Mouse (Mus musculus): ENCODE measurements around the gene Pkd2.

The Pkd2 gene

GRCm38 (mm10) chr5:104458832-104459705 lies at the start of gene Pkd2:
Pkd2 (plus strand) TSS chr5:104459450.
- in situ Hi-C loops (cut with MseI, MboI), result no loop called here

GRCm38 (mm10) chr5:104415999-104416398 lies 43.3 kb upstream of the Pkd2 start:
- in situ Hi-C loops (cut with MseI, MboI), result no loop called here

GRCm38 (mm10) chr5:104417028-104417427 lies 42.2 kb upstream of the Pkd2 start:
- in situ Hi-C loops (cut with MseI, MboI), result no loop called here

- in situ Hi-C loops (cut with MseI, MboI), result no loop called here
These were observed 41.5 kb upstream of the Pkd2 start for GRCm38 (mm10) chr5:104417721-104418120.

GRCm38 (mm10) chr5:104422039-104422438 lies 37.2 kb upstream of the Pkd2 start:
- in situ Hi-C loops (cut with MseI, MboI), result no loop called here

GRCm38 (mm10) chr5:104423861-104424260 lies 35.4 kb upstream of the Pkd2 start:
- in situ Hi-C loops (cut with MseI, MboI), result no loop called here

GRCm38 (mm10) chr5:104425949-104426348 lies 33.3 kb upstream of the Pkd2 start:
- in situ Hi-C loops (cut with MseI, MboI), result no loop called here

GRCm38 (mm10) chr5:104432886-104433285 lies 26.4 kb upstream of the Pkd2 start:
- in situ Hi-C loops (cut with MseI, MboI), result no loop called here

GRCm38 (mm10) chr5:104433968-104434565 lies 25.2 kb upstream of the Pkd2 start:
- in situ Hi-C loops (cut with MseI, MboI), result no loop called here

- in situ Hi-C loops (cut with MseI, MboI), result no loop called here
These were observed 24.4 kb upstream of the Pkd2 start, which contains the start of gene Spp1 for GRCm38 (mm10) chr5:104434835-104435301. Spp1 (plus strand) TSS chr5:104435118.

- in situ Hi-C loops (cut with MseI, MboI), result no loop called here
These were observed 22.7 kb upstream of the Pkd2 start for GRCm38 (mm10) chr5:104436406-104437076.

GRCm38 (mm10) chr5:104442396-104442795 lies 16.9 kb upstream of the Pkd2 start:
- in situ Hi-C loops (cut with MseI, MboI), result loop anchor here (10.0 kb wide), 1 partner anchor 98 kb away; no protein-coding TSS in a partner anchor

- in situ Hi-C loops (cut with MseI, MboI), result loop anchor here (10.0 kb wide), 1 partner anchor 98 kb away; no protein-coding TSS in a partner anchor
These were observed 16.4 kb upstream of the Pkd2 start for GRCm38 (mm10) chr5:104442850-104443249.

- in situ Hi-C loops (cut with MseI, MboI), result loop anchor here (10.0 kb wide), 1 partner anchor 101 kb away; no protein-coding TSS in a partner anchor
These were observed 13.1 kb upstream of the Pkd2 start for GRCm38 (mm10) chr5:104446156-104446555.

- in situ Hi-C loops (cut with MseI, MboI), result loop anchor here (10.0 kb wide), 1 partner anchor 104 kb away; no protein-coding TSS in a partner anchor
These were observed 10.9 kb upstream of the Pkd2 start for GRCm38 (mm10) chr5:104448346-104448745.

GRCm38 (mm10) chr5:104449491-104449890 lies 9.8 kb upstream of the Pkd2 start:
- in situ Hi-C loops (cut with MseI, MboI), result loop anchor here (10.0 kb wide), 1 partner anchor 105 kb away; no protein-coding TSS in a partner anchor

- in situ Hi-C loops (cut with MseI, MboI), result no loop called here
These were observed 6.2 kb upstream of the Pkd2 start for GRCm38 (mm10) chr5:104453075-104453474.

- in situ Hi-C loops (cut with MseI, MboI), result no loop called here
These were observed 4.7 kb upstream of the Pkd2 start for GRCm38 (mm10) chr5:104454564-104454963.

- in situ Hi-C loops (cut with MseI, MboI), result no loop called here
These were observed 631 bp downstream of the Pkd2 start for GRCm38 (mm10) chr5:104459706-104460455.

- in situ Hi-C loops (cut with MseI, MboI), result no loop called here
These were observed 1.2 kb downstream of the Pkd2 start for GRCm38 (mm10) chr5:104460456-104460838.

GRCm38 (mm10) chr5:104460856-104461255 lies 1.6 kb downstream of the Pkd2 start:
- in situ Hi-C loops (cut with MseI, MboI), result no loop called here
